Mouse (Mus musculus) midbrain, postnatal 0 days (tissue): ENCODE data around the gene Acap1. TPM values are rescaled to one million over a fixed set of nuclear protein-coding genes. Genes with fewer than 3 reads are reported as not detected.

Source experiments
- ATAC-seq: fragments of 200-750 bp; cut with Nextera tagmentation; 2 replicates; pipeline ENCODE4 v1.8.0; 2017; ENCODE audit warnings: moderate number of reproducible peaks, mild to moderate bottlenecking, moderate TSS enrichment, moderate library complexity; ENCODE audit not compliant: low FRiP score
- DNase-seq: peaks from one replicate; pipeline ENCODE4 v3.0.0-alpha.2; 2015; ENCODE audit warnings: low spot score
- H3K27ac ChIP-seq: fragments of 300-500 bp; sonication (generic); 2 replicates; pipeline ENCODE4 v1.5.1; 2014; ENCODE audit warnings: low read depth, mild to moderate bottlenecking, low read length, mixed read lengths
- H3K27me3 ChIP-seq: fragments of 300-500 bp; sonication (generic); 2 replicates; pipeline ENCODE4 v1.6.1; 2014; ENCODE audit warnings: low read length, control low read depth, mixed read lengths; ENCODE audit not compliant: insufficient read depth
- H3K36me3 ChIP-seq: fragments of 300-500 bp; sonication (generic); 2 replicates; pipeline ENCODE4 v1.6.1; 2014; ENCODE audit warnings: low read length, control low read depth, mixed read lengths; ENCODE audit not compliant: insufficient read depth
- H3K4me1 ChIP-seq: fragments of 300-500 bp; sonication (generic); 2 replicates; pipeline ENCODE4 v1.6.1; 2014; ENCODE audit warnings: mild to moderate bottlenecking, control low read depth, antibody characterized with exemption, low read length, mixed read lengths; ENCODE audit not compliant: insufficient read depth
- H3K4me2 ChIP-seq: fragments of 300-500 bp; sonication (generic); 2 replicates; pipeline ENCODE4 v1.6.1; 2014; ENCODE audit warnings: low read depth, mild to moderate bottlenecking, low read length, mixed read lengths; ENCODE audit not compliant: poor library complexity, severe bottlenecking
- H3K4me3 ChIP-seq: fragments of 300-500 bp; sonication (generic); 2 replicates; pipeline ENCODE4 v1.5.1; 2014; ENCODE audit warnings: low read depth, mild to moderate bottlenecking, low read length, moderate library complexity
- H3K9ac ChIP-seq: fragments of 300-500 bp; sonication (generic); replicated peaks from 2 replicates; pipeline ENCODE4 v1.6.1; 2014; ENCODE audit warnings: mild to moderate bottlenecking, low read length, moderate library complexity, mixed read lengths; ENCODE audit not compliant: poor library complexity, severe bottlenecking
- H3K9me3 ChIP-seq: fragments of 300-500 bp; sonication (generic); 2 replicates; pipeline ENCODE4 v1.6.1; 2016; ENCODE audit warnings: low read length, control low read depth
- CTCF ChIP-seq: IDR thresholded peaks from 2 replicates; pipeline ENCODE4 v1.5.1; 2016; ENCODE audit warnings: antibody characterized with exemption, mild to moderate bottlenecking
- WGBS: fragments of 180-500 bp; shearing (Covaris S2); extraction: QIAGEN DNeasy Blood & Tissue Kit; methylation state at CpG from one replicate; pipeline ENCODE4 v1.1.7; 2014; 5-methylcytosine and 5-hydroxymethylcytosine counted together
- polyA plus RNA-seq: library from polyadenylated mRNA; unstranded; fragments of >200 nt; fragmentation: Nextera tagmentation; extraction: Ambion mirVana; gene quantifications from 2 replicates; pipeline ENCODE4 v1.2.1, GENCODE M21; 2015
- total RNA-seq: library from RNA; depleted of rRNA; stranded (reverse); fragments of >200 nt; gene quantifications from 2 replicates; pipeline ENCODE4 v1.2.3, GENCODE M21; 2014

Acap1 gene
- total and polyA plus RNA-seq, 2 experiments from 2014 or later: 0.14 TPM; not detected in 1

- Histone ChIP-seq H3K4me2 (no peak overlapping the region), H3K9ac (no peak overlapping the region), H3K27ac (no peak overlapping the region), H3K4me3 (no peak overlapping the region), H3K27me3 (no peaks in the 10 kb centered on the region), H3K9me3 (no peaks in the 10 kb centered on the region), H3K36me3 (peaks cover 34% of the 10 kb centered on the region), H3K4me1 (peaks cover 9% of the 10 kb centered on the region; the same call in 1 of the 2 replicates)
- 88% methylated on average over 9 of the region's 9 CpGs for WGBS
- no peak for TF ChIP-seq CTCF
- ATAC-seq (no peak), DNase-seq (no peak)
These were observed 46.2 kb downstream of the Acap1 start for GRCm38 (mm10) chr11:69849128-69849527.

GRCm38 (mm10) chr11:69848021-69848420 lies 47.3 kb downstream of the Acap1 start:
- no peaks in the 10 kb centered on the region for H3K9me3 ChIP-seq
- DNase-seq (no peak), ATAC-seq (no peak)
- H3K9ac ChIP-seq: no peak overlapping the region
- 93% methylated on average over 6 of the region's 6 CpGs for WGBS
- H3K4me2 ChIP-seq: peak overlapping the region; percentile 74
- peak overlapping the region; percentile 70 for H3K4me3 ChIP-seq
- no peaks in the 10 kb centered on the region for H3K27me3 ChIP-seq
- peaks cover 34% of the 10 kb centered on the region for H3K36me3 ChIP-seq
- no peak overlapping the region for H3K27ac ChIP-seq
- peaks cover 9% of the 10 kb centered on the region; the same call in 1 of the 2 replicates for H3K4me1 ChIP-seq
- TF ChIP-seq CTCF: no peak

GRCm38 (mm10) chr11:69846738-69847688 lies 48.3 kb downstream of the Acap1 start:
- DNase-seq: no peak
- peak overlapping the region; percentile 91 for H3K27ac ChIP-seq
- peak overlapping the region; percentile 79 for H3K9ac ChIP-seq
- peaks cover 33% of the 10 kb centered on the region for H3K36me3 ChIP-seq
- no peak for TF ChIP-seq CTCF
- no peaks in the 10 kb centered on the region for H3K27me3 ChIP-seq
- H3K4me2 ChIP-seq: peak overlapping the region; percentile 74
- H3K9me3 ChIP-seq: no peaks in the 10 kb centered on the region
- H3K4me3 ChIP-seq: peak overlapping the region; percentile 70
- peak; percentile 35 for ATAC-seq
- WGBS: 10% methylated on average over 37 of the region's 37 CpGs
- H3K4me1 ChIP-seq: peaks cover 9% of the 10 kb centered on the region; the same call in 1 of the 2 replicates

- DNase-seq (peak; percentile 94), ATAC-seq (peak; percentile 91)
These were observed 49.1 kb downstream of the Acap1 start, which contains the start of gene Plscr3 for GRCm38 (mm10) chr11:69846198-69846680. Gene Plscr3 (plus strand): TSS chr11:69846376.

GRCm38 (mm10) chr11:69838714-69839104 lies 56.6 kb downstream of the Acap1 start:
- WGBS: 0% methylated on average over 7 of the region's 7 CpGs
- ATAC-seq: no peak

More at GRCm38 (mm10) chr11:69846198-69846680, 49.1 kb downstream of the Acap1 start, which contains the start of gene Plscr3:
- Histone ChIP-seq H3K36me3 (peaks cover 25% of the 10 kb centered on the region), H3K4me2 (peak within 1 kb of the TSS; percentile 74), H3K9ac (peak within 1 kb of the TSS; percentile 79), H3K27me3 (no peaks in the 10 kb centered on the region), H3K4me3 (peak within 1 kb of the TSS; percentile 70), H3K9me3 (no peaks in the 10 kb centered on the region), H3K27ac (peak within 1 kb of the TSS; percentile 91), H3K4me1 (peaks cover 9% of the 10 kb centered on the region; the same call in 1 of the 2 replicates)
- no peak for TF ChIP-seq CTCF
- 0% methylated on average over 32 of the region's 38 CpGs for WGBS

More at GRCm38 (mm10) chr11:69838714-69839104, 56.6 kb downstream of the Acap1 start:
- Histone ChIP-seq H3K4me2 (peak overlapping the region; percentile 97), H3K9ac (peak overlapping the region; percentile 87), H3K9me3 (no peaks in the 10 kb centered on the region), H3K4me1 (peaks cover 9% of the 10 kb centered on the region; the same call in 1 of the 2 replicates), H3K27me3 (no peaks in the 10 kb centered on the region), H3K27ac (peak overlapping the region; percentile 90), H3K4me3 (peak overlapping the region; percentile 91), H3K36me3 (peaks cover 3% of the 10 kb centered on the region; the same call in 1 of the 2 replicates)
- DNase-seq: peak; percentile 35
- no peak for TF ChIP-seq CTCF
